Mouse (Mus musculus): ENCODE measurements at regions not wholly inside any gene's neighbourhood (a gene's known extent, or its start where the extent isn't known, plus 50 kb on each side); places are given as distances from the start of the nearest gene placed in this dataset.
"Not testable (repeated sequence)": the region's sequence is repeated elsewhere in the genome, so short reads cannot be mapped to it uniquely, and the experiment has no call there.

- DNase-seq (ENCODE audit: low read depth, low spot score), result no peak
Observed at GRCm38 (mm10) chr2:71597956-71598355, 51.4 kb upstream of the Dlx2 start.

- no peak for DNase-seq (ENCODE audit: low read depth, low spot score)
Observed at GRCm38 (mm10) chr2:71598368-71598767, 51.8 kb upstream of the Dlx2 start.

- DNase-seq (ENCODE audit: low read depth, low spot score), result peak; percentile 93
Observed at GRCm38 (mm10) chr2:71598778-71599177, 52.2 kb upstream of the Dlx2 start.

GRCm38 (mm10) chr2:71600213-71600612 lies 53.7 kb upstream of the Dlx2 start:
- no peak for DNase-seq (ENCODE audit: low read depth, low spot score)

GRCm38 (mm10) chr2:71600999-71601398 lies 54.4 kb upstream of the Dlx2 start:
- DNase-seq (ENCODE audit: low read depth, low spot score), result no peak

GRCm38 (mm10) chr2:71603796-71604195 lies 57.2 kb upstream of the Dlx2 start:
- not testable (repeated sequence) for DNase-seq (ENCODE audit: low read depth, low spot score)

- DNase-seq (ENCODE audit: low read depth, low spot score), result peak; percentile 56
Observed at GRCm38 (mm10) chr2:71605606-71606005, 59.1 kb upstream of the Dlx2 start.

GRCm38 (mm10) chr2:71607087-71607502 lies 60.5 kb upstream of the Dlx2 start:
- peak; percentile 67 for DNase-seq (ENCODE audit: low read depth, low spot score)

GRCm38 (mm10) chr2:71613216-71613615 lies 66.7 kb upstream of the Dlx2 start:
- no peak for DNase-seq (ENCODE audit: low read depth, low spot score)

GRCm38 (mm10) chr2:71616526-71616925 lies 70.0 kb upstream of the Dlx2 start:
- no peak for DNase-seq (ENCODE audit: low read depth, low spot score)

- no peak for DNase-seq (ENCODE audit: low read depth, low spot score)
Observed at GRCm38 (mm10) chr2:71621458-71621857, 74.9 kb upstream of the Dlx2 start.

- DNase-seq (ENCODE audit: low read depth, low spot score), result no peak
Observed at GRCm38 (mm10) chr2:71622532-71623099, 76.1 kb upstream of the Dlx2 start.

GRCm38 (mm10) chr2:71623134-71623533 lies 76.6 kb upstream of the Dlx2 start:
- DNase-seq (ENCODE audit: low read depth, low spot score), result peak; percentile 36

GRCm38 (mm10) chr2:71625298-71625902 lies 78.8 kb upstream of the Dlx2 start:
- no peak for DNase-seq (ENCODE audit: low read depth, low spot score)

- DNase-seq (ENCODE audit: low read depth, low spot score), result no peak
Observed at GRCm38 (mm10) chr2:71626404-71626803, 79.8 kb upstream of the Dlx2 start.

- no peak for DNase-seq (ENCODE audit: low read depth, low spot score)
Observed at GRCm38 (mm10) chr2:71627097-71627755, 80.7 kb upstream of the Dlx2 start.

- DNase-seq (ENCODE audit: low read depth, low spot score), result no peak
Observed at GRCm38 (mm10) chr2:71628821-71629220, 82.3 kb upstream of the Dlx2 start.

GRCm38 (mm10) chr2:71629301-71630142 lies 83.0 kb upstream of the Dlx2 start:
- DNase-seq (ENCODE audit: low read depth, low spot score), result peak; percentile 68

- DNase-seq (ENCODE audit: low read depth, low spot score), result no peak
Observed at GRCm38 (mm10) chr2:71630143-71630463, 83.5 kb upstream of the Dlx2 start.

GRCm38 (mm10) chr2:71633471-71633870 lies 86.9 kb upstream of the Dlx2 start:
- DNase-seq (ENCODE audit: low read depth, low spot score), result no peak

- no peak for DNase-seq (ENCODE audit: low read depth, low spot score)
Observed at GRCm38 (mm10) chr2:71634471-71634870, 87.9 kb upstream of the Dlx2 start.

- no peak for DNase-seq (ENCODE audit: low read depth, low spot score)
Observed at GRCm38 (mm10) chr2:71636134-71636533, 89.6 kb upstream of the Dlx2 start.
